9 mouse cellular contexts compared by ENCODE assay signal in genomic region chr1:170479458-170479798, GRCm38 (mm10).
DNase-seq lines count a peak whose midpoint lies in the region; ATAC-seq and TF ChIP-seq lines count a peak whose summit lies in the region.
"Had no signal": no experiment of that assay in that cellular context is flagged by ENCODE, and none has a peak within 500 bp of the region (broad histone marks: within the 10 kb centered on the region; RNA-seq: fewer than 3 reads in every experiment).

No protein-coding gene starts in this region.

- no peak for TF ChIP-seq CTCF in heart, adult 2 months (IDR thresholded peaks at IDR 0.05)
- TF ChIP-seq CTCF in stomach, postnatal 0 days (IDR thresholded peaks at IDR 0.05; ENCODE audit: low read depth), result no peak

- H3K4me2 ChIP-seq in lung, embryonic 16.5 days (ENCODE audit: low read depth, low read length), result no peak overlapping the region
- H3K4me2 ChIP-seq in limb, embryonic 13.5 days (replicated peaks), result no peak overlapping the region
- no peak overlapping the region for H3K4me2 ChIP-seq in stomach, postnatal 0 days (replicated peaks; ENCODE audit: low read depth)

- TF ChIP-seq EP300 in heart, adult 2 months (IDR thresholded peaks at IDR 0.05; ENCODE audit: insufficient read depth, low read depth, low read length), result no peak
- TF ChIP-seq EP300 in stomach, postnatal 0 days (optimal IDR thresholded peaks at IDR 0.05), result no peak

- peaks cover 69% of the 10 kb centered on the region for H3K4me1 ChIP-seq in heart, embryonic 10.5 days
- H3K4me1 ChIP-seq in heart, adult 2 months (ENCODE audit: control insufficient read depth, insufficient read depth, low read length), result peaks cover 14% of the 10 kb centered on the region
- H3K4me1 ChIP-seq in lung, embryonic 16.5 days (replicated peaks; ENCODE audit: control insufficient read depth, insufficient read depth, low read length), result peaks cover 34% of the 10 kb centered on the region
- H3K4me1 ChIP-seq in limb, embryonic 13.5 days, result peaks cover 46% of the 10 kb centered on the region
- H3K4me1 ChIP-seq in stomach, postnatal 0 days (replicated peaks; ENCODE audit: control insufficient read depth, insufficient read depth), result peaks cover 7% of the 10 kb centered on the region; the same call in 1 of the 2 replicates

- intact Hi-C loops in heart, adult 2 months (cut with DNase I), result no loop called here

- no peaks in the 10 kb centered on the region for H3K36me3 ChIP-seq in heart, embryonic 10.5 days
- no peaks in the 10 kb centered on the region for H3K36me3 ChIP-seq in heart, adult 2 months (ENCODE audit: control insufficient read depth, insufficient read depth, low read length)
- H3K36me3 ChIP-seq in lung, embryonic 16.5 days (ENCODE audit: control insufficient read depth, insufficient read depth, low read length), result no peaks in the 10 kb centered on the region
- H3K36me3 ChIP-seq in limb, embryonic 13.5 days, result no peaks in the 10 kb centered on the region
- H3K36me3 ChIP-seq in stomach, postnatal 0 days (ENCODE audit: control insufficient read depth, insufficient read depth, low read length), result no peaks in the 10 kb centered on the region

- no peaks in the 10 kb centered on the region; the same call in 1 of the 2 replicates for H3K79me2 ChIP-seq in heart, adult 2 months (replicated peaks; ENCODE audit: control insufficient read depth, insufficient read depth, low read length)

- peak; percentile 88 for ATAC-seq in lung, embryonic 16.5 days (ENCODE audit: low read depth)
- peak; percentile 80 for ATAC-seq in limb, embryonic 13.5 days (ENCODE audit: low FRiP score, low read depth)
- peak; percentile 38; the same call in 1 of the 2 replicates for ATAC-seq in stomach, postnatal 0 days (ENCODE audit: low FRiP score, low TSS enrichment)
- ATAC-seq in cerebellum, adult (ENCODE audit: insufficient number of reproducible peaks, low FRiP score, low TSS enrichment), result no peak

- H3K9ac ChIP-seq in heart, adult 2 months (ENCODE audit: low read depth, low read length), result no peak overlapping the region
- no peak overlapping the region for H3K9ac ChIP-seq in lung, embryonic 16.5 days (ENCODE audit: low read length)
- no peak overlapping the region for H3K9ac ChIP-seq in limb, embryonic 13.5 days
- no peak overlapping the region for H3K9ac ChIP-seq in stomach, postnatal 0 days (ENCODE audit: low read length)

- peak overlapping the region; percentile 81; the same call in 1 of the 2 replicates for H3K27ac ChIP-seq in heart, embryonic 10.5 days
- H3K27ac ChIP-seq in heart, adult 2 months, result no peak overlapping the region
- no peak overlapping the region for H3K27ac ChIP-seq in lung, embryonic 16.5 days (ENCODE audit: low read length)
- no peak overlapping the region for H3K27ac ChIP-seq in limb, embryonic 13.5 days
- 0 out of 2 replicates have a peak overlapping the region, but pooled peaks have one; percentile 1 for H3K27ac ChIP-seq in stomach, postnatal 0 days (replicated peaks)

- no peak overlapping the region for H3K4me3 ChIP-seq in heart, embryonic 10.5 days
- H3K4me3 ChIP-seq in heart, adult 2 months, result no peak overlapping the region
- no peak overlapping the region for H3K4me3 ChIP-seq in lung, embryonic 16.5 days (ENCODE audit: low read length)
- H3K4me3 ChIP-seq in limb, embryonic 13.5 days, result no peak overlapping the region
- no peak overlapping the region for H3K4me3 ChIP-seq in stomach, postnatal 0 days (ENCODE audit: low read depth, low read length)
- H3K4me3 ChIP-seq: erythroblast, embryonic 14.5 days had no signal

- H3K27me3 ChIP-seq in heart, embryonic 10.5 days (ENCODE audit: insufficient read depth, poor library complexity, severe bottlenecking), result no peaks in the 10 kb centered on the region
- H3K27me3 ChIP-seq in heart, adult 2 months (ENCODE audit: control insufficient read depth, insufficient read depth, low read length), result no peaks in the 10 kb centered on the region
- no peaks in the 10 kb centered on the region for H3K27me3 ChIP-seq in lung, embryonic 16.5 days (ENCODE audit: control insufficient read depth, insufficient read depth, low read depth, low read length)
- H3K27me3 ChIP-seq in limb, embryonic 13.5 days, result no peaks in the 10 kb centered on the region
- H3K27me3 ChIP-seq in stomach, postnatal 0 days (ENCODE audit: control insufficient read depth, insufficient read depth, low read length), result no peaks in the 10 kb centered on the region

- no peak for TF ChIP-seq POLR2A in heart, adult 2 months (IDR thresholded peaks at IDR 0.05; ENCODE audit: insufficient read depth, low read depth, low read length)

- WGBS in heart, embryonic 10.5 days, result 25% methylated on average over 3 of the region's 3 CpGs
- 33% methylated on average over 3 of the region's 3 CpGs for WGBS in heart, adult 2 months
- WGBS in lung, embryonic 16.5 days, result 17% methylated on average over 3 of the region's 3 CpGs
- WGBS in limb, embryonic 13.5 days, result 28% methylated on average over 3 of the region's 3 CpGs
- WGBS in stomach, postnatal 0 days, result 14% methylated on average over 3 of the region's 3 CpGs

- no peaks in the 10 kb centered on the region for H3K9me3 ChIP-seq in heart, embryonic 10.5 days
- no peaks in the 10 kb centered on the region for H3K9me3 ChIP-seq in lung, embryonic 16.5 days (ENCODE audit: control insufficient read depth, low read length)
- H3K9me3 ChIP-seq in limb, embryonic 13.5 days, result no peaks in the 10 kb centered on the region
- no peaks in the 10 kb centered on the region for H3K9me3 ChIP-seq in stomach, postnatal 0 days (ENCODE audit: control insufficient read depth, low read length)

- no peak for DNase-seq in heart, embryonic 10.5 days (ENCODE audit: low spot score)
- no peak for DNase-seq in heart, adult 2 months
- no peak for DNase-seq in lung, postnatal 25 days (ENCODE audit: low spot score)
- no peak for DNase-seq in stomach, postnatal 0 days (ENCODE audit: low spot score)
- DNase-seq in ovary, adult 18-20 months (ENCODE audit: low spot score), result no peak

Comparison
In these comparisons a context has a peak if more than half of its experiments do, and no peak if none do; other contexts are left out.
1. H3K27ac ChIP-seq: peak in heart, embryonic 10.5 days (single experiment) and stomach, postnatal 0 days (single experiment); none in heart, adult 2 months (single experiment), lung, embryonic 16.5 days (single experiment) and limb, embryonic 13.5 days (single experiment).